Mouse (Mus musculus) c-Kit-negative CD71-positive TER-119-positive erythroid progenitor cells, embryonic 14.5 days (primary cell): Measurements from ENCODE around the gene Folr1.

ENCODE experiments used
- DNase-seq: peaks from one replicate; pipeline ENCODE4 v3.0.0-alpha.2; 2013; ENCODE audit warnings: low read depth, low spot score

Folr1 gene

GRCm38 (mm10) chr7:101868241-101869162 is 2.1 kb downstream of the Folr1 start:
- no peak for DNase-seq

DNA sequence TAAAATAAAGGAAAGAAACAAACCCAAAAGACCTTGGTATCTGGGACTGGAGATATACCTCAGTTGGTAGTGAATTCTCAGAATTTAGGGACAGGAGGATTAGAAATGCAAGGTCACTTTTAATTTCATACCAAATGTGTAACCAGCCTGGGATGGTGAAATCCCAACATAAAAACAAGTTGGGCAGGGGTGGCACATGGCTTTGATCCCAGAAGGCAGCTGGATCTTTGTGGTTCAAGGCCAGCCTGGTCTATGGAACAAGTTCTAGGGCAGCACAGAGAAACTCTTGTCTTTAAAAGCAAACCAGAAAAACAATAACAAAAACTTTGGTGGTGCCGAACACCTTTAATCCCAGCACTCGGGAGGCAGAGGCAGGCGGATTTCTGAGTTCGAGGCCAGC is 3.1 kb downstream of the Folr1 start:
- DNase-seq: no peak

- DNase-seq: no peak
These were observed 3.9 kb downstream of the Folr1 start for GRCm38 (mm10) chr7:101866491-101867265.

DNA sequence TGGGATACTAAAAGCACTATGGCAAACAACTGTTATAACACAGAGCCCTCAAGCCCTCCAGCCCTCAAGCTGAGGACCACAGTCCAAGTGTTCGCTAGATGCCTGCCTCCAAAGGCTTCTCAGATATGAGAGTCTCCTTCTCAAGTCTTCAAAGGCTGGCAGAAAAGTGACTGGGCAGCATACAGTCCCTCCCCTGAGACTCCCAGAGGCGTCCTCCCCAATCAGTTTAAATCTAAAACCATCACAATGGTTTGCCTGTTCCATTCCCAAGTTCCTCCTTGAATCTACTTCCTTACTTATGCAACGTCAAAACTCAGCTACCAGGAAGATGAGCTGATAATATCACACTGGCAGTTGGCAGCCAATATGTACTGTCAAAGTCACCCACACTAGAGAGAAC is 7.2 kb downstream of the Folr1 start, which contains the start of gene Anapc15:
Gene Anapc15, plus strand, starts transcription at position 301 of the 400 bp plus-strand sequence.
- DNase-seq: no peak

DNA sequence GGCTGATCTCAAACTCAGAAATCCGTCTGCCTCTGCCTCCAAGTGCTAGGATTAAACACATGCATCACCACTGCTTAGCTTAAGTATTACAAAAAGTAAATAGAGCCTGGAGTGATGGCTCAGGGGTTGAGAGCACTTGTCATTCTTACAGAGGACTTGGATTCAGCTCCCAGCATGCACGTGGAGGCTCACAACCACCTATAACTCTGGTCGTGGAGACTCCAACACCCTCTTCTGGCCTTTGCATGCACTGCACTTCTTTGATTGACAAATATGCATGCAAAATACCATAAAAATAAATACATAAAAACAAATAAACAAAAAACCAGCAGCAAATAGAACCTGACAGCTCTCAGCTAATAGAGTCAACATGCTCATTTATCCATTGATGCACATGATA is 8.3 kb downstream of the Folr1 start:
- DNase-seq: no peak

- no peak for DNase-seq
These were observed 9.6 kb downstream of the Folr1 start for GRCm38 (mm10) chr7:101860978-101861377.

DNA sequence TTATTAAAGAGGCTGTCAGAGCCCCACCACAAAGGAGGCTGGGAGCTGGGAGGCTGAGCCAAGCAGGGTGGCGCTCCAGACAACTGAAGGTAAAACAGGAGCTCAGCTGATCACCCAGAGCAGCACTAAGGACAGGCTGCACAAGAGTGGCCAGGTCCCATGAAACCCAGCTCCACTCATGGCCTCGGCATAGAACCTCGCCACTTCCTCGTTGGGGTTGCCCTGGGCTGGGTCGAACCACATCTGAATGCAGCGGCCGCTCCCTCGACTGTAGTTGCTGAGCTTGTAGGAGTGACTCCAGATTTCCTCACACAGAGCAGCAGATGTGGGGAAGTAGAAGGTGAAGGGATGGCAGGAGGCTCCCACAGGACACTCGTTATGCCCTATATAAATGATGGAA is 12.2 kb downstream of the Folr1 start:
- DNase-seq: no peak

- no peak for DNase-seq
These were observed 13.5 kb downstream of the Folr1 start, which contains the start of gene Folr2 for GRCm38 (mm10) chr7:101857094-101857493. Gene Folr2 (minus strand): TSS chr7:101857194.

DNA sequence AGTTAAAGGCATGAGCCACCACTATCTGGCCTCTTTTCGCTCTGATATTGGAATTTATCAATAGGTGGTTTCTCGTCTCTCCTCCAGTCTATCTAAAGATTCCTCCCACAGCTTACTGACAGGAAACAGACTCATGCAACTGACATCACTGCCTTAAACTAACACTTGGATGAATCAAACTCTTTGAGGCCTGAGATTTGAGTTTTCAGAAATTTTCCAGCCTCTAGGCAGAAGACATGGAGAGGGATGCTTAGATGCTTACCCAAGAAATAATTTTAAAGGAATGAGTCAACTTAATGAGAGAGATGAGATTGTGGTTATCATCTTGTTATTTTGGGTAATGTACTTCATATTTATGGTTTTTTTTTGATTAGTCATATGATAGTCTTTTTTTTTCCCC is 16.8 kb downstream of the Folr1 start:
- no peak for DNase-seq

DNA sequence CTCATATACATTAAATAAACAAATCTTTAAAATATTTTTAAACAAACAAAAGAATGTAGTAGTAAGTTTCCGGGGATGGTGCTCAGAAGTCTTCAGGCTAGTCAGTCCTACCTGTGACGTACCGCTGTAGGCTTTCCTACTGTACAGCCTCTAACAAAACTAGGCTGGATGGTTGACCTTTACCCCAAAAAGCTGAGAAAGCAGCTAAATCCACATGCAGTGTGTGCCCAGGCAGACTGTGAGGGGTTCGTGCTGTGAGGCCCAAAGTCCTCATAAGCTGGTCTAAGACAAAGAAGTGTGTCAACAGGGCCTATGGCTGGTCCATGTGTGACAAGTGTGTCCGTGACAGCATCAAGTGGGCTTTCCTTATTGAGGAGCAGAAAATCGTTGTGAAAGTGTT is 17.7 kb downstream of the Folr1 start:
- DNase-seq: no peak

DNA sequence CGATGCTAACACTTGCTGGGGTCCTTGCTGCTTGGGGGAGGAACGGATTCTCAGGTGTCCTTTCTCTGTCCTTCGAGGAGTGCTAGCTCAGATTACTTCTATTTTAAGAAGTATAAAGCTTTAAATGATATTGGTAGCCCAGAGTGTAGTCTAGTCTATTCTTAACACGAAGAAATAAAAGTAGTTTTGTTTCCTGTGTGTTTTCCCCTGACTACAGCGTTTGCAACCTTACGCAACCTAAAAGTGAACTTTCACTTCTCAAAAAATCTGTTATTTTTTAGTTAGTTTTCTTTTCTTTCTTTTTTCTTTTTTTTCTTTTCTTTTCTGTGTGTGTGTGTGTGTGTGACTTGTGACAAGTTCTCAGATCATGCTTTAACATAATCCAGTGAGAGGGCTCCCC is 18.9 kb downstream of the Folr1 start:
- DNase-seq: no peak

- DNase-seq: no peak
These were observed 22.7 kb downstream of the Folr1 start for GRCm38 (mm10) chr7:101847934-101848333.

- no peak for DNase-seq
These were observed 26.4 kb downstream of the Folr1 start for GRCm38 (mm10) chr7:101844186-101844585.

- DNase-seq: no peak
These were observed 32.7 kb downstream of the Folr1 start, which contains the start of gene Inppl1 for GRCm38 (mm10) chr7:101837606-101838471. Gene Inppl1 (minus strand): TSS chr7:101838229.

DNA sequence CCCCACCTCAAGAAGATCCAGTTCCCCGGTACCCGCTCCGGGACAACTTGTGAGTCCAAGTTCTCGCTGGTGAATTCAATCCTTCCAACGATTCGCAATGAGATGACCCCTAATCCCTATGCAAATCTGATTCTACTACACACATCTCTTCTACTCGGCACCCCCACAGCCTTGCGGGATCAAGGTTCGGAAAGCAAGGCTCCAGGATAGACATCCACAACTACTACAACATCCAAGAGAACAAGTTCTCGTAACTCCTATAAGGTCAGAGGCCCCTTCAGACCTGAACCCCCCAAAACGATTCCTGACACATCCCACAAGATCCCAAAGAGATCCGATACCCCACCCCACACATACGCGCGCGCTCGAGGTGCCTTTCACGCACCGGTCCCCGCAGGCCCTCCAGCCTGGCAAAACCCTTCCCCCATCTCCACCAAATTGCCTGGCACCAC is 33.4 kb downstream of the Folr1 start:
- DNase-seq: no peak

DNA sequence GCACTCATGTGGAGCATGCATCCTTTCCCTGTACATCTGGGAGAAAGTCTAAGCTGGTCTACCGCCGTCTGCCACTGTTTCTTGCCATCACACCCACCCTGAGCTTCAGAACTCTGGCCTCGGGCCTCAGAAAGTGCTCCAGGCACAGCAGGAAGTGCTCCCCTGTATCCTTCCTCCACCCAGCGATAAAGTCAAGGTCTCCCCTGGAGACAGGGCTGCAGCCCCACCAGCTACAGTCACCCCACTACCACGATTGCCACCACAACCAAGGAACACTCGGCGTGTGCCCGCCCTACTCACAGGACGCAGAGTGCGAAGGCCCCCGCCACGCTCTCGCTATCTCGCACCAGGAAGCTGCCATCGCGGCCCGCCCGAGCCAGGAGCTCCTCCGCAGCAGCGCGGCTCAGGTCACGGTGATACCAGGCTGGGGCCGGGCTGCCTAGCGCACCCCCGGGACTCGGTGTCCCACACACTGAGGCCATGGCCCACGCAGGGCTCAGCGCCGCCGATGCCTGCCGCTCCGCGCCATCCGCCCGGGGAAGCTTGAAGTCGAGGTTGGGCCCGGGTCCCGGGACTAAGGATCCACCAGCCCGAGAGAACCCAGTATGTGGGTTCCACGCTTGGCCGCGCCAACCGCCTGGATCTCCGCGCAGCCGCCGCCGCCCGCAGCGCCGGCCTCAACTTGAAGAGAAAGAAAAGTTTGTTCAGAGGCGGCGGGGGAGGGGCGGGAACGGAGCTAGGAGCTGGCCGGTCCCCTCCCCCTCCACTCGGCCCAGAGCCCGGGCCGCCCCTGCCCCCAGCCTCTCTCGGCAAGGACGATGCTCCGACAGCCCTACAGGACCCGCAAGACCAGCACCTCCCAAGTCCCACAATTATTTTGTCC is 34.1 kb downstream of the Folr1 start:
- DNase-seq: no peak

GRCm38 (mm10) chr7:101835457-101836109 is 35.0 kb downstream of the Folr1 start:
- DNase-seq: no peak

DNA sequence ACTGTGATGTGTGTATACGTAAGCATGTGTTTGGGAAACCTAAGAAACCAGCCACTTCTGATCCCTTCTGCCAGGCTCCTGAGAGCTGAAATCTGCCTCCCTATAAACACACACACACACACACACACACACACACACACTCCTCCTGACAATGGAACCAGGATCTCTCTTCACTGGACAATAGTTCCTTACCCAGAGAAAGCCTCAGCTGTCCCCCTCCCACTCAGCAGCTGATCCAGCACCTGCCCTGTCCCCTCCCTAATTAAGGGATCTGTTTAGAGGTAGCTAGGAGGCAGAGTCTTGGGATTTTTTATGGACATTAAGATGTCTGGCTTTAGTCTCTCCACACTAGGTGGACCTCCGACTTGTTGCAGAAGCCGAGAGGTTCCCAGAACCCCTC is 35.7 kb downstream of the Folr1 start:
- no peak for DNase-seq

DNA sequence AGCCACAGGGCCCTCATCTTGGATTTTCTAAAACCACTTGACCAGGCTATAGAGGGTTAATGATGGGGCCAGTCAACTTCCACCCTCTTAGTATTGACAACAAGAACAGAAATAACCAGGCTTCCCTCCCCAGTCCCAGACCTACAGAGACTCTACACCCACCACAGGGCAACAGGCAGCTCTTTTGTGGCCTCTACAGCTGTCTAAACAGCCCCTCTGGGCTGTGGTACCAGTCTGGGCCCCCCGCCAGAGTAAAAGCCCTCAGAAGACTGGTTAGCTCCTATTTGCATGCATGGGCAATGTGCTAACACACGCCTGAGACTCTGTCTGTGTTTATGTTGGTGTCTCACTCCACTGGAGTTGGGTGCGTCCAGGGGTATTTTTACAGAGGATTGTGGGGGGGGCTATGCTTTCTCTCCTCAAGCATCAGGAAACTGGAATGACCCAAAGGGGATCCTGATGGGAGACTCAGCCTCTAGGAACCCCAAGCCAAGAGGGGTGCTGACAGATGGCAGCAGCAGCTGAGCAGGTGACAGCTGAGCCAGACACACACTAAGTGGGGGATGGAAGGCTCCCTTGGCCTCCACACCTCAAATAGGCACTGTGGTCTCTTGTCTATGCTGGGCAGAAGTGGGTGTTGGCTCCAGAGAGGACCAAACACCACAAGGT is 36.5 kb downstream of the Folr1 start:
- no peak for DNase-seq
